Mouse (Mus musculus): ENCODE measurements around the gene Gm17268. TPM values are rescaled to one million over a fixed set of nuclear protein-coding genes. Genes with fewer than 3 reads are reported as not detected.

The Gm17268 gene
- not detected in 3 replicates for total RNA-seq (2017)

DNA sequence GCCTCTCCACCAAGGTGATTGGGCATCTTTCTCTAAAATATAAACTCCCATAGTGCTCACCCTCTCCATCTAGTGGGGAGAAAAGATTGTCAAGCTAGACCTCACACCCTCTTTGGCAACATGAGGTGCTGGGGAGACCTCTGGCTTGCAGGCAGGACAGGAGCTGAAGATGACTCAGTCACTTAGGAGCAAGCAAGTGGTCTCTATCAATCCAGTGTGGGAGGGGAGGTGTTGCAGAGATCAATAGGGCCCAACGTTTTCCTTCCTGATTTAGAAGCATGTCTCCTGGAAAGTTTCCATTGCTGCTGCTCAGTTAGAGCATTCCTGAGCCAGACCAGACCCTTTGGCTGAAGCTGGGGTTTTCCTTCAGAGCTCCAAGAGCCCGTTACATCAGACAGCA lies at the start of gene Gm17268:
Gene Gm17268, minus strand, starts transcription at position 28 of the 400 bp plus-strand sequence.
- no peak for ATAC-seq (replicated peaks; ENCODE audit: insufficient number of reproducible peaks, low FRiP score, low TSS enrichment, poor library complexity, severe bottlenecking)

DNA sequence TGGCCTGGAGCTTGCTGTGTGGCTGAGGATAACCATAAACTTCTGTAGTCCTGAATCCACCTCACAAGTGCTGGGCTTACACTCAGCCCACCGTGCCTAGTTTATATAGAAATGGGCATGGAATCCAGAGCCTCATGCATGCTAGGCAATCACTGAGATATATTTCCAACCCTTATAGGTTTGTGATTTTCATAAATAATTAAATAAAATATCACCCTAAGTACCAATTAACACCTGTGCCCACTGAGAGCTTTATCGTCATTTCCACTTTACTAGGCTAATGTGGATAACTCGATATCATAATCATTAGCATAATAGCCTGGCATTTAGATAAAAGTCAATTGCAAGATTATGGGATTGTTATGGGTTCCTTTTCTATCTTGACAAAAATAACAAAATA lies 46.0 kb upstream of the Gm17268 start:
- no peak for ATAC-seq (replicated peaks; ENCODE audit: insufficient number of reproducible peaks, low FRiP score, low TSS enrichment, poor library complexity, severe bottlenecking)

DNA sequence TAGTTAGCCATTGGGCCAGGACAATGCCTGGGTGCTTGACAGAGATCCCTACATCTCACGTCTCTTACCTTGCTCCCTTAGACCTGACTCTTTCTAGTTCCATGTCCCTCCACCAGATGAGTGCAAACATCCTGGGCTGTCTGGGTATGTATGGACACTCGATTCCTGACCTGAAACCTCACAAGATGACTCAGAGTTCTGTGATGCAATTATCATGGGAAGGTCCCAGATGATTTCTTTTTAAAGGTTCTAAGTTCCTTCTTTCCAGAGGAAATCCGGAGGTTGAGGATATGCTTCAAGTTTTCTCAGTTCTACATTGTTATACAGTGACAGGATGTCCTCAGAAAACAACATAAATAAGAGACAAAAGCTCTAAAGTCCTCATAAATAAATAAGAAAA lies 42.5 kb upstream of the Gm17268 start:
- no peak for ATAC-seq (replicated peaks; ENCODE audit: insufficient number of reproducible peaks, low FRiP score, low TSS enrichment, poor library complexity, severe bottlenecking)

DNA sequence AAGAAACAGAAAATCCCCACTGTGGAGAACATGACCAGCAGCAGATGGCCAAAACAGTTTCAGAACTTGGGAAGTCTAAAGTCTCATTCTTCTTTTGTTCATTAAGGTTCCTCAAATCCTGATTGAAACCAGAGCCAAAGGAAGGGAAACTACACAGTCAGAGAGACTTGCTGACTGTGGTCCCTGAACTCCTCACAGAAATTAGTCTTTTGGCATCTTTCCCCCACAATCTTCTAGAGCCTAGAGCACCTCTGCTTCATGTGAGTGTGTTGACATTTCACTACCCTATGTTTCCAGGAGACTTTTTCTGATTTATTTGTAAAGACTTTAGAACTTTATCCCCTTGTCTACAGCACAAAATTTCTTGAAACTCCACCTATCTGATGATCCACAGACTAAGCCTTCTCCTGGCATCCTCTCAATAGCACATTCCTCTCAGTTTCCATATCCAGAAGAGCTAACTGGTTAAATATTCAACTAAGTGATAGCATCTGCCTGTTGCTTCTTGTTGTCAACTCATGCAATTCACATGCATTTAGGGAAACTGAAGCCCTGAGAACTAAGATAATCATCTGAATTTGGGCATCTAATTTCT lies 39.9 kb upstream of the Gm17268 start:
- ATAC-seq (replicated peaks; ENCODE audit: insufficient number of reproducible peaks, low FRiP score, low TSS enrichment, poor library complexity, severe bottlenecking) = no peak

DNA sequence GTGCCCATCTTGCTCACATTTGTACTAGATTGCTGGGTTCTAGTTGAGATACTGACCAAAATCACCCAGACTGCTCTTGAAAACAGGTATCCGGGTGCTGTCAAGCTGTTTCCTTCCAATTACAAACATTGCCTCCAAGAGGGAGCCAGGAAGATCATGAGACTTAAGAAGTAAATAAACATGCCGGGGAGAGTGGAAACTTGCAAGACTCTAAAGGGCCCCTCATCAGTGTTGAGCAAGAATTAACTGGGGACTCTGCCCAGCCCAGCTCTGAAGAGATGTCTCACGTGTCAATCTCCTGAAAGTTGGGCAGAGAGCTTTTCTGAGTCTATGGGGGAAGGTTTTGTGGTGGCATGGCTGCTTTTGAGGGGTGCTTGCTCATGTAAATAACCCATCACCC lies 38.7 kb upstream of the Gm17268 start:
- no peak for ATAC-seq (replicated peaks; ENCODE audit: insufficient number of reproducible peaks, low FRiP score, low TSS enrichment, poor library complexity, severe bottlenecking)

DNA sequence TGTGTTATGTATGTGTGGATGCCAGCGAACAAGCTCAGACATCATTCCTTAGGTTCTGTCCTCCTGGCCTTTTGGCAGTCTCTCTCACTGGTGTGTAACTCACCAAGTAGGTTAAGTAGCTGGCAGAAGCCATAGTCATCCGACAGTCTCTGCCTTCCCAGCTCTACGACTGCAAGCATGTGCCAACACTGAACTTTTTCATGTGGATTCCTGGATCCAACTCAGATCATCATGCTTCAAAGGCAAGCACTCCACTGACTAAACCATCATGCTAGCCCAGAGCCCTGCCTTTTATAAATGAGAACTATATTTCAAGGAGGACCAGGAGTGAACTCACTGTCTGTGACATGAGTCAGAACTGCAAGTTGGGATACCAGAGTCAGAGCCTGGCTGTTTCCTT lies 35.3 kb upstream of the Gm17268 start:
- ATAC-seq (replicated peaks; ENCODE audit: insufficient number of reproducible peaks, low FRiP score, low TSS enrichment, poor library complexity, severe bottlenecking) = no peak

DNA sequence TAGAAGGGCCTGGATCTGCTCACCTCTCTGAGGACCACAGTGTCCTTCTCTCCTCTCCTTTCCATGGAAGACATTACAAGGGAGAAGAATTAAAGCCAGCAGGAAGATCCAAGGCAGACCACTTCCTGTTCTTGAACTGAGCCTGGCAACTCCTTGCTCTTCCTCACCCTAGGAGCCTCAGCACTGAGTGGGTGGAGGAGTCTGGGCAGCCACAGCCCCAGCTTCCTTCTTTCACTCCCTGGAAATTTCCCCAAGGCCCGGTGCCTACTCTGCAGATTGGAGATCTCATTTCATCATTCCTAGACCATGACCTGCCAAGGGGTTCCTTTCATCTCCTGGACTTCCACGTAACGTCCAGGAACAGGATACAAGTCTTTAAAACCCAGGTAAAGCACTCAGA lies 34.6 kb upstream of the Gm17268 start:
- ATAC-seq (replicated peaks; ENCODE audit: insufficient number of reproducible peaks, low FRiP score, low TSS enrichment, poor library complexity, severe bottlenecking) = no peak

DNA sequence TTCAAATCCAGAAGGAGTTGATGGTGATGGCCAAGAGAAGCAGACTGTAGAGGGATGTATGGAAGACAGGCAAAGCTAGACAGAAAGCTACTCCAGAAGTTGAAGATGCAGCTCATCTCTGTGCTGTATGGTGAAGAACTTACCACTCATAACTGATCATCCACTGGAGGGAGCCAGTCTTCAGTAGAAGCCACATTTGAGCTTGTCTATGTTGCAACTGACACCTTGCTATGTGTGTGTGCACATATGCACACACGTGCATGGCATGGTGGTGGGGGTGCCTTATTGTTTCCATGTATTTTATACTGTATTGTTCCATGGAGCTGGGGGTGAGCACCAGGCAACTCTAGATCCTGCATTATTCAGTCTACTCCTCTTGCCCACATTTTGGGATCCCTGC lies 34.0 kb upstream of the Gm17268 start:
- no peak for ATAC-seq (replicated peaks; ENCODE audit: insufficient number of reproducible peaks, low FRiP score, low TSS enrichment, poor library complexity, severe bottlenecking)

DNA sequence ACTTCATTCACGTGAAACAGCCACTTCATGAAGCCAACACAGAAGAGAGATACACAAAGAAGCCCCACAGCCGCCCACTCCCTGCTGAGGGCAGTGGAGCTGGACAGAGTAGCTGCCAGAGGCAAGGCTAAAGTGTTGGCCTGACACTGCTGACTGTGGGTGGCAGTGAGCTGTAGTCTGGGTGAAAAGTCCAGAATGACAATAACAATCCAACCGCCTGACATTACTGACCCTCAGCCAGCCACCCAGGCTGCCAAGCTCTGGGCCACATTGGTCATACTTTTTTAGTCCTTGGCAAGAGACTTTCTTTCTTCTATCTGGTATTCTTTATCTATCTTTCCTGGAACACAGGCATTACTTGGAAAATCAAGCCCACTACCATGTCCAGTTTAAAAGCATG lies 32.7 kb upstream of the Gm17268 start:
- ATAC-seq (replicated peaks; ENCODE audit: insufficient number of reproducible peaks, low FRiP score, low TSS enrichment, poor library complexity, severe bottlenecking) = no peak

DNA sequence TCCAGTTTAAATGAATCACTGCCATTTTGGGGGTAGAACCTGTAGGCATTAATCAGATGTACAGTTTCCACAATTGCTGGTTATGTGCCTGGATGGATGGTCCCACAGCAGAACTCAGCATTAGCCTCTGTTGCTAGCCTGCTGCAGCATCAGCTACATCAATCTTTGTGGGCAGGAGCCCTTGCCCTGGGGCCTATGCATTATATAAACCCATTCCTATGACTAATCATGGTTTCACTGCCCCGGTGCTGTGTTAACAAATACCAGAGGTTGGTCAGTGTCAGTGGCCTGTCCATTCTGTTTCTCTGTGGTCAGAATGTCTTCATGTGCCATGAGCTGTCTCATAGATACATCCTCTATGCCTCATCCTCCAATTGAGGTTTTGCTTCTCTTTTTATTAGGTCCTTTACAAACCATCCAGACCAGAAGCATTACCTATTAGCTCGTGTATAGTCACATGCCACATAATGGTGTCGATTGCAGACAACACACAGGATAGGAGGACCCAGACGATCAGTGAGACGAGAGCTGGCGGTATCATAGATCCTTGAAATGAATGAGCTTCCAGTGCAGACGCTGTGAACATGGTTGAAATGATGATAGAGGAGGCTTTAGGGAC lies 28.7 kb upstream of the Gm17268 start:
- no peak for ATAC-seq (replicated peaks; ENCODE audit: insufficient number of reproducible peaks, low FRiP score, low TSS enrichment, poor library complexity, severe bottlenecking)

DNA sequence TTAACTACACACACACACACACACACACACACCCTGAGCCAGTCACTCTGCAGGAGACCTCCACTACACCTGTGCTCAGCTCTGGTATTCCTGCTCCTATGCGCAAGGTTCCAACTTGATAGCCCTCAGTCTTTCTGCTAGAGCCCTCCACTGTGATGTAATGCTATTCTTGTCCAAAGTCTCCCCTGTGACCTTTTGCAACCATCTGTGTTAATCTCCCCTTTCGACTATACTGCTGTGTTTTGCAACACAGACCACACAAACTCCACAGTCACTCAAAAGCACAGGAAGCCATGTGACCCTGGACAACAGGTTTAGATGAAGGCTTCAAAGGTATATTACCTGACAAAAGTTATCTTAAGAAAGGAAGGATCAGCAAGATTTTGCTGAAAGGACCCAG lies 25.1 kb upstream of the Gm17268 start:
- ATAC-seq (replicated peaks; ENCODE audit: insufficient number of reproducible peaks, low FRiP score, low TSS enrichment, poor library complexity, severe bottlenecking) = no peak

DNA sequence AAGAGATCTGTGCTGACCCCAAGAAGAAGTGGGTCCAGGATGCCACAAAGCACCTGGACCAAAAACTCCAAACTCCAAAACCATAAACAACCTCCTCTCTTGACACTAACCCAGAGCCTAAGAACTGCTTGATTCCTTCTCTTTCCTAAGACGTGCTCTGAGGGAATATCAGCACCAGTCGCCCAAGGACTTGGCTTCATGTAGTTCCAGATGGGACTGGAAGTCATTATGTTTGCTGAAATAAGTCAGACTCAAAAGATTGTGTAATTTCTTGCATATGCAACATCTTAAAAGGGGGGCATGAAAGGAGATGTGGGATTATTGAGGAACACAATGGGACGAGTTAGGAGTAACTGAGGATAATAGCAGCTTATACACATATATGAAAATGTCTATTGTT lies 23.9 kb upstream of the Gm17268 start:
- no peak for ATAC-seq (replicated peaks; ENCODE audit: insufficient number of reproducible peaks, low FRiP score, low TSS enrichment, poor library complexity, severe bottlenecking)

DNA sequence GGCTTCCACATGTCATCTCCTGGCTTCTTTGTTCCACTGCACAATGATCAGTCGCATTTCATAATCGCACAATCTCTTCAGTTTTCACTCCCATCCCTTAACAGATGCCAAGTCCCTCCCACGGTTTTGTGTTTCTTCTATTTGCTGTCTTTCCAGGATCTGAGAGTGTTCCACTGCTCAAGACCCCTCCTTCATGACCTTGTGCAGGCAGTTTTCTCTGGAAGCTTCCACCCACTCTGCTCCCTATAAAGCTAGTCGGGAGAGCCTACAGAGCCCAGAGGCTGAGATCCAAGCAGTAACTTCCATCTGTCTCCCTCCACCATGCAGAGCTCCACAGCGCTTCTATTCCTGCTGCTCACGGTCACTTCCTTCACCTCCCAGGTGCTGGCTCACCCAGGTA lies 19.3 kb upstream of the Gm17268 start, which contains the start of gene Ccl11:
Gene Ccl11, plus strand, starts transcription at position 178 of the 400 bp plus-strand sequence.
- ATAC-seq (replicated peaks; ENCODE audit: insufficient number of reproducible peaks, low FRiP score, low TSS enrichment, poor library complexity, severe bottlenecking) = no peak

DNA sequence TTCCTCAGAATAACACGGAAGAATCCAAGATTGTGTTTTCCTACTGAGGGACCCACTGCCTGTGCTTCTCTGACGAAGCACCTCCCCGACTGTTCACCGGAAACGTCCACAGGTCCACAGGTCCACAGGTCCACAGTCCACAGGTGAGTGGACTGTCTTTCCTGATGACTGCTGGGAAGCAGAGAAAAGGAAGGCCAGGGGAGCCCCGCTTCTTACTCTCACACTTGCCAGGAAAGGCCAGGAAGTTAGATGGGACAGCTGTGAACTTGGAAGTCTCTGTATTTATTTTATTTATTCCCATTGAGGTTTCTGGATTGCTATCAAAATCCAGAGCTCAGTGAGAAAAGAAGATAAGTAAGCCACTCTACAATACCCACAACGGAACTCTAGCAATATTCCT lies 15.5 kb upstream of the Gm17268 start:
- no peak for ATAC-seq (replicated peaks; ENCODE audit: insufficient number of reproducible peaks, low FRiP score, low TSS enrichment, poor library complexity, severe bottlenecking)

DNA sequence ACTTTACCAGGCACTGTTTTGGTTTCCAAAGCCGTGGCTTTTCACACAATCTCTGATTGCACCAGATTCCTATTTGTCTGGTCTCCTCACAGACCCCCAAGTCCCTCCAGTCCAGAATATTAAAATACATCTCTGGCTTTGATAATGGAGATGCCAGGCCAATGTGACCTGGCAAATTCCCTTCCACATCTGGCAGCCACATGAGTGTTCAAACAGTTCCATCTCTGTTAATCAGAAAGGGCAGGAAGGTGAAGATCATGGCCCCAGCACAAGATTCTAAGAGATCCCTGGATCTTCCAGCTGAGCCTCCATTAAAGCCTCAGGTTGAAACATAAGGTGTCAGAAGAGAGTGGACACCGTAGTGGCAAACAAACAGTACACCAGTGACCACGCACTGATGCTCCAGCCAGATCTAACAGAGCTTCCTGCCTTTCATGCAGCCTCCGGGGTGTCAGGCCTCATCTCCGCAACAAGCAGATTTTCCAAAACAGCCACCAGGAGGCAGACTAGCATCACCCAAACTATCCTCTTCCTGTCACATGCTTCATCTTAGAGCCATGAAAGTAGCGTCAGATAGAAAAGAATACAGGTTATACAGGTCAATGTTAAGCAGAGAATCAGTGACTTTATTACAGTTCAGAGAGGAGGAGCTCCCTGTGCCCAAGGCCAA lies 9.5 kb upstream of the Gm17268 start:
- ATAC-seq (replicated peaks; ENCODE audit: insufficient number of reproducible peaks, low FRiP score, low TSS enrichment, poor library complexity, severe bottlenecking) = peak; percentile 40; the same call in 1 of the 2 replicates

DNA sequence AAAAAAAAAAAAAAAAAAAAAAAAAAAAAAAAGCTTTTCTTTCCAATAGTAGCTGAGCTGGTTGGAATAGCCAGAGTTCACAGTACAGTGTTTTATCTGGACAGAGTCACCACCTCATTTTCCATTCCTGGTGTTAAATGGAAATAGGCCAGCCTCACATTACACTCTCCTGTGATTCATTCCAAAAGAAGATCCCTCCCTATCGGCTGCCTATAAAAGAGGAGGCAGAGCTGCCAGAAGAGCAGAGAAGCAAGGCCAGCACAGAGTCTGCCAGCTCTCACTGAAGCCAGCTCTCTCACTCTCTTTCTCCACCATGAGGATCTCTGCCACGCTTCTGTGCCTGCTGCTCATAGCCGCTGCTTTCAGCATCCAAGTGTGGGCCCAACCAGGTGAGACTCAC lies 7.1 kb upstream of the Gm17268 start, which contains the start of gene Ccl7:
Gene Ccl7, plus strand, starts transcription at position 242 of the 400 bp plus-strand sequence.
- no peak for ATAC-seq (replicated peaks; ENCODE audit: insufficient number of reproducible peaks, low FRiP score, low TSS enrichment, poor library complexity, severe bottlenecking)

DNA sequence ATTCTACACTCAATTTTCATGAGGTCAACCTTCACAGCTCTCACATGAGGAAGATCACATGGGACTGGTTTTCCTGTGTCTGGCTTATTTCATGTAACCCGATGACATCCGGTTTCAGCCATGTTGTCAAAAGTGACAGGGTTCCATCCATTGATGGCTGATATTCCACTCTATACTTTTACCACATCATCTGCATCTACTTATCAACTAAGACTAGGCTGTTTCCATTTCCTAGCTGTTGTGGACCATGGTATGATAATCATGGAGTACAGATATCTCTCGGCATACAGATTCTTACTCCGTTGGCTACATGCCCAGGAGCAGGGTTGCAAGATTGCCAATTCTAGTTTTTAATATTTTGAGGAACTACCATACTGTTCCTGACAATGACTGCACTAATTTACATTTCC lies 3.3 kb upstream of the Gm17268 start:
- peak; percentile 67; the same call in 1 of the 2 replicates for ATAC-seq (replicated peaks; ENCODE audit: insufficient number of reproducible peaks, low FRiP score, low TSS enrichment, poor library complexity, severe bottlenecking)

DNA sequence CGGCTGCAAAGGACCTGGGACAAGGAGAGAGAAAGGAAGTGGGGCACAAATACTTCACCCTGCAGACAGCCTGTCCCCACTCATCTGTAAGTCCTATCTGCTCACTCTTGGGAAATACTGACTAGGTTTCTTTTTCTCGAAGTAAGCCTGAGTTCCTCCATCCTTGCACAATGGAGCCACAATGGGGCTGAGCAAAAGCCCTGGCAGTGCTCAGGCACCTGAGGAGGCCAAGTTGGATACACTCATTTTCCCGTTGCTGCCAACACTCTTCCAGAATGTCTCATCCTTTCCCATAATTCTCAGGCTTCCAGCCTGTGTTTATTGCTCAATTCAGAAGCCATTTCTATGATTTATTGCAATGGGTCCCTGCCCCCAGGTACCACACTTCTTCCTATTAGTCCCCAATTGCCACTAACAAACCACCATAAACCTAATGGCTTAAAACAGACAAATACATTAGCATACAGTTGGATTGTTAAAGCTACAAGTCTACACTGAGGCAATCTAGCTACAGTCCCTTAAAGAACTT lies 834 bp upstream of the Gm17268 start:
- ATAC-seq (replicated peaks; ENCODE audit: insufficient number of reproducible peaks, low FRiP score, low TSS enrichment, poor library complexity, severe bottlenecking) = no peak

DNA sequence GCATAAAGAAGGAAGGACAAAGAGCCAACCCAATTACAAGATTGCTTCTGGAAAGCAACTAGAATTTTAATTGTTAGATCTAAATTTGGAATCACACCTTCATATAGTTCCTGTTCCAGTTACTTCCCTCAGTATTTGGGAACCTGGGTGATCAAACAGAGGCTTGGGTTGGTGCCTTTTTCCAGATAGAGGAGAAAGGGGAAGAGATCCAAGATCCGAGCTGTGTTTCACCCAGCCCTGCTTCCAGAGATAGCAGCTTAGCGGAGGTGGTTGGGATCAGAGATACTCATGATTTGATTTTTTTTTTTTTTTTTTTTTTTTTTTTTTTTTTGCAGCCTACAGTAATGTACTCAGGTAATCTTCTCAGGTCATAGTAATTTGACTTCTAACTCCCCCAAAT lies 2.5 kb downstream of the Gm17268 start:
- no peak for ATAC-seq (replicated peaks; ENCODE audit: insufficient number of reproducible peaks, low FRiP score, low TSS enrichment, poor library complexity, severe bottlenecking)

DNA sequence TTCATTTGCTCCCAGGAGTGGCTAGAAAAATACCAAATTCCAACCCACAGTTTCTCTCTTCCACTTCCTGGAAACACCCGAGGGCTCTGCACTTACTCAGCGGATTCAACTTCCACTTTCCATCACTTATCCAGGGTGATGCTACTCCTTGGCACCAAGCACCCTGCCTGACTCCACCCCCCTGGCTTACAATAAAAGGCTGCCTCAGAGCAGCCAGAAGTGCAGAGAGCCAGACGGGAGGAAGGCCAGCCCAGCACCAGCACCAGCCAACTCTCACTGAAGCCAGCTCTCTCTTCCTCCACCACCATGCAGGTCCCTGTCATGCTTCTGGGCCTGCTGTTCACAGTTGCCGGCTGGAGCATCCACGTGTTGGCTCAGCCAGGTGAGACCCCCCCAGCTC lies 3.0 kb downstream of the Gm17268 start, which contains the start of gene Ccl2:
Gene Ccl2, plus strand, starts transcription at position 216 of the 400 bp plus-strand sequence.
- ATAC-seq (replicated peaks; ENCODE audit: insufficient number of reproducible peaks, low FRiP score, low TSS enrichment, poor library complexity, severe bottlenecking) = peak; percentile 91
